Mouse (Mus musculus): ENCODE measurements around the gene Tmco3. TPM values are rescaled to one million over a fixed set of nuclear protein-coding genes. Genes with fewer than 3 reads are reported as not detected.

Gene Tmco3
- total RNA-seq, 2 experiments from 2014 or later, result 43.2 to 45.2 TPM

DNA sequence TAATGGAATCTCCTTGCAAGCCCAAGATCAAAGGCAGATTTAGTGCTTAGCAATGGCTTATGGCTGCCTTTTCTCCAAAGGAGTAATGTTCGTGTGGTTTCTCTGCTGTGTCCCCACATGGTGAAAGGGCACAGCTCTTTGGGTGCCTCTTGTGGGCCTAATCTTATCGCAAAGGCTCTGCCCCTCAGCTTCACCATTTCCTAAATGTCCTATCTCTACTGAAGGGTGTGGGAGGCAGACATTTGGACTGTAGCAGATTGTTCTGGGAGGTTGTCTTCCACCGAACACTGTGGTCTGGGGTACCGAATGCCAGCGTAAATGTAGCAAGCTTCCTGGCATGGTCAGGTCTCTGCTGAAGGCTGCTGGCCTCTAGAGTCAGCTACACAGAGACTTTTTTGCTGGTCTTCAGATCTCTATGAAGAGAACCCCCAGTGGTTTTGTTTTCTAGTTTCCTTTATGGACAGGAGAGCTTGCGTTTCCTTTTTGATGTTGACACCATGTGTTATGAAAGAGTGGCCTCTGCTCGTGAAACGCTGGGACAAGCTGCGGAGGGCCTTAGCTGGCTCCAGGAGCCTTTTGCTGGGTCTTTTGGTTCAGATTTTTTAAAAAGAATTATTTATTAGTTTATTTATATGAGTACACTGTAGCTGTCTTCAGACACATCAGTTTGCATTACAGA, 65.3 kb downstream of the Tmco3 start:
- intact Hi-C loops (cut with DNase I), result no loop called here
- DNase-seq (ENCODE audit: extremely low spot score in 1 of 2, low spot score in 2 of 2), result no peak

DNA sequence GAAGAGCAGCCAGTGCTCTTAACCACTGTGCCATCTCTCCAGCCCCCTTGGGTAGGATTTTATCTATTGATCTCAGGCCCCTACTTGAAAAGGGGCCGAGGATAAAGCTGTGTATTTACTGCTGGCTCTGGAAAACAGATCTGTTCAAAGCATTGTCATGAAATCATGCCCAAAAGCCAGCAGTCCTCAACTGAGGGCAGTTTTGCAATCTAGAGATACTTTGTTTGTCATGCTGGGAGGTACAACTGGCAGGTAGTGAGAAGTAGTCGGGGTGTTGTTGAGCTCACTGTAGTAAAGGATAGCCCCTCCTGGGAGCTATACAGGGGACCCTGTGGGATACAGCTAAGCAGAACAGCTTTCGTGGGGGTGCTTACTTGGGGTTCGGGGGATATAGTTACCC, 65.9 kb downstream of the Tmco3 start:
- no peak for DNase-seq (ENCODE audit: extremely low spot score in 1 of 2, low spot score in 2 of 2)
- intact Hi-C loops (cut with DNase I), result no loop called here

DNA sequence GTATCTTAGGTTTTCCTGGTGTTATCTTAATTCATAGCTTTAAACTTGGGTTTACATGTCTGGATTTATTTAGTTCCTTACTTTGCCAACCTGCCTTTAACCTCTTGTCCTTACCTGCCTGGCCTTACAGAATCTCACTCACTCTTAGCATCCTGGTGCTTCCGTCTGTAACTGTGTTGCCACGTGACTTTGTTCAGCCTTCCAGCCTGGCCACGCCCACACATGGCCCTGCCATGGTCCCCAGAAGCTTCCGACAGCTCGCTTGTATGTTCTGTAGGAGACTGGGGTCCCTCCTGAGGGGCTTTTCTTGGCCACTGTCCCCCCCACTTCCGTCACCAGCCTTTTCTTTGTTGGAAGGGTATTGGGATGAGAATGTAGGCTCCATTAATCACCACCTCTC, 68.2 kb downstream of the Tmco3 start:
- intact Hi-C loops (cut with DNase I), result no loop called here

DNA sequence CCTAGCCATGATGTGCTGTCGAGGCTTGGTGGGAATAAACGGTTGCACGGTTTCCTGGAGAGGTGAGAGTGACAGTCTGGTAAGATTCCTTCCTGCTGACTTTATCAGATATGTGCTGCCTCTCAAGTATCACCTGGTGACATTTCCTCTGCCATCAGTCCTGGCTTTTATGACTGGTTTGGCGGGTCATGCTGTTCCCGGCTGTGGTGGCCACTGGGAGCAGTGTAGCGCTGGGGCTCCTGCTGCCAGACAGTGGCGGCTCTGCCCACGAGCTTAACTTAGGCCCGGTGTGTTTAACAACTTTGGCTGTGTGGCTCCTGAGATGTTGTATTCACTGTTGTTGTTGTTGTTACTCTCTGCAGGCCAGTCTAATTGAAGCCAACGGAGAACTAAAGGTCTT, 68.7 kb downstream of the Tmco3 start:
- no peak for DNase-seq (ENCODE audit: extremely low spot score in 1 of 2, low spot score in 2 of 2)
- intact Hi-C loops (cut with DNase I), result no loop called here

More for the DNA sequence above, 68.2 kb downstream of the Tmco3 start:
- no peak for DNase-seq (ENCODE audit: extremely low spot score in 1 of 2, low spot score in 2 of 2)

DNA sequence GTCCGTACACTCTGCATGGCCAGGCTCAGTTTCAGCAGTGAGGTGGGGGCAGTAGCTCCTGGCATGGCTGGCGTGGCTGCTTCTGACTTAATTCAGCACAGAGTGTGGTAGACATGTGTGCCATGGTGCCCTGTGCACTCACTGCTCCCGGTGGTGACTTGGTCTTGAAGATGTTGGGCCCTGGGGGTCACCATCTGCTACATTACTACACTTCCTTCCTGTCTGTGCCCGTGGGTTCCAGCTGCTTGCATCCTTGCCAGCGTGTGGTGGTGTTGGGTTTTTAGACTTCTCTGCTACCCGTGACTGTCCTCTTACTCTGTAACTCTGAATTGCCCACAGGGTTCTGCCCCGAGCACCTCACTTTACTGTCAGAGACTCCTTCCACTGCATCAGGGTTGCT, 72.2 kb downstream of the Tmco3 start:
- no peak for DNase-seq (ENCODE audit: extremely low spot score in 1 of 2, low spot score in 2 of 2)
- intact Hi-C loops (cut with DNase I), result no loop called here

DNA sequence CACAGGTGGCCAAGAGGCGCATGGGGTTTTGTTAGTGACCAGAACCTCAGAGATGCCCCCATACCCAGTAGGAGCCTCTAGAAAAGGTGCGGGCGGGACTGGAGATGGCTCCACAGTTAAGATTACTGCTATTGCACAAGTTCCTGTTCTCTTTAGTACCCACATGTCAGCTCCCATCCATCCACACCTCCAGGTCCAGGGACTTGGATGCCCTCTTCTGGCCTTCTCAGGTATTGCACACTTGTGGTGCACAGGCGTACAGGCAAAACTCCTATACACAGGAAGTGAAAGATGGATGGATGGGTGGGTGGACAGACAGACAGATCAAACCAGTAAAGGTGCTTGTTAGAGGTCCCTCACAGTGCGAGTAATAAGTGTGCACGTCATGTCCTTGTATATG, 73.9 kb downstream of the Tmco3 start:
- intact Hi-C loops (cut with DNase I), result no loop called here
- DNase-seq (ENCODE audit: extremely low spot score in 1 of 2, low spot score in 2 of 2), result no peak

Other genes with a start within 250 kb of the Tmco3 start
- gene Proz, start 227.3 kb upstream of the Tmco3 start, total RNA-seq (2021), result not detected
- 10 to 100 TPM; 29.3 to 29.4 TPM for gene Pcid2, start 182.7 kb upstream of the Tmco3 start, total RNA-seq (2021)
- 10 to 100 TPM; 59.8 to 62.4 TPM for gene Cul4a, start 182.6 kb upstream of the Tmco3 start, total RNA-seq (2021)
- 100 to 1,000 TPM; 300 to 304 TPM for gene Lamp1, start 129.0 kb upstream of the Tmco3 start, total RNA-seq (2021)
- 1 to 10 TPM; 4.9 to 6.4 TPM for gene Grtp1, start 87.6 kb upstream of the Tmco3 start, total RNA-seq (2021)
- gene Adprhl1, start 34.0 kb upstream of the Tmco3 start, total RNA-seq (2021), result 1 to 10 TPM; 1.3 to 1.9 TPM
- 10 to 100 TPM; 24.7 to 26.9 TPM for gene Dcun1d2, start 59 bp upstream of the Tmco3 start, total RNA-seq (2021)
- 10 to 100 TPM; 63.1 to 65.1 TPM for gene Tfdp1, start 50.6 kb downstream of the Tmco3 start, total RNA-seq (2021)
- not detected for gene Atp4b, start 108.6 kb downstream of the Tmco3 start, total RNA-seq (2021)
- under 1 TPM in 1 of 2 experiments, not detected in 1; 0.04 TPM for gene Grk1, start 116.9 kb downstream of the Tmco3 start, total RNA-seq (2021)
- gene Tmem255b, start 147.0 kb downstream of the Tmco3 start, total RNA-seq (2021), result 1 to 10 TPM; 6.8 to 7.4 TPM
- gene Gas6, start 206.3 kb downstream of the Tmco3 start, total RNA-seq (2021), result 100 to 1,000 TPM; 125 to 126 TPM